Mouse (Mus musculus) hindbrain, embryonic 11.5 days (tissue): Measurements from ENCODE around the gene Ppp4r1. TPM values are rescaled to one million over a fixed set of nuclear protein-coding genes. Genes with fewer than 3 reads are reported as not detected.

Experiments used
- ATAC-seq: fragments of 200-750 bp; cut with Nextera tagmentation; 2 replicates; pipeline ENCODE4 v1.8.0; 2017; ENCODE audit warnings: mild to moderate bottlenecking, moderate TSS enrichment, moderate library complexity; ENCODE audit not compliant: low FRiP score
- DNase-seq: peaks from one replicate; pipeline ENCODE4 v3.0.0-alpha.2; 2015; ENCODE audit warnings: low spot score
- H3K27ac ChIP-seq: fragments of 300-500 bp; sonication (generic); 2 replicates; pipeline ENCODE4 v1.5.1; 2014; ENCODE audit warnings: mild to moderate bottlenecking, low read depth, low read length
- H3K27me3 ChIP-seq: fragments of 300-500 bp; sonication (generic); 2 replicates; pipeline ENCODE4 v1.6.1; 2014; ENCODE audit warnings: mild to moderate bottlenecking, low read length, moderate library complexity, mixed read lengths; ENCODE audit not compliant: control insufficient read depth, insufficient read depth
- H3K36me3 ChIP-seq: fragments of 300-500 bp; sonication (generic); 2 replicates; pipeline ENCODE4 v1.6.1; 2014; ENCODE audit warnings: mild to moderate bottlenecking, low read length, moderate library complexity, mixed read lengths; ENCODE audit not compliant: control insufficient read depth, insufficient read depth
- H3K4me1 ChIP-seq: fragments of 300-500 bp; sonication (generic); replicated peaks from 2 replicates; pipeline ENCODE4 v1.6.1; 2014; ENCODE audit warnings: low read length, mixed read lengths; ENCODE audit not compliant: control insufficient read depth, insufficient read depth
- H3K4me2 ChIP-seq: fragments of 300-500 bp; sonication (generic); replicated peaks from 2 replicates; pipeline ENCODE4 v1.6.1; 2014; ENCODE audit warnings: mild to moderate bottlenecking, low read depth, low read length
- H3K4me3 ChIP-seq: fragments of 300-500 bp; sonication (generic); 2 replicates; pipeline ENCODE4 v1.5.1; 2014; ENCODE audit warnings: low read depth, low read length
- H3K9ac ChIP-seq: fragments of 300-500 bp; sonication (generic); 2 replicates; pipeline ENCODE4 v1.6.1; 2014; ENCODE audit warnings: low read depth, low read length
- H3K9me3 ChIP-seq: fragments of 300-500 bp; sonication (generic); 2 replicates; pipeline ENCODE4 v1.6.1; 2016; ENCODE audit warnings: low read length; ENCODE audit not compliant: control insufficient read depth
- WGBS: fragments of 180-500 bp; shearing (Covaris S2); extraction: QIAGEN DNeasy Blood & Tissue Kit; methylation state at CpG from one replicate; pipeline ENCODE4 v1.1.7; 2014; 5-methylcytosine and 5-hydroxymethylcytosine counted together
- polyA plus RNA-seq: library from polyadenylated mRNA; unstranded; fragments of >200 nt; fragmentation: Nextera tagmentation; extraction: Ambion mirVana; gene quantifications from 2 replicates; pipeline ENCODE4 v1.2.1, GENCODE M21; 2014

Ppp4r1 gene
- polyA plus RNA-seq, 1 experiment from 2014 or later = 48.9 TPM

DNA sequence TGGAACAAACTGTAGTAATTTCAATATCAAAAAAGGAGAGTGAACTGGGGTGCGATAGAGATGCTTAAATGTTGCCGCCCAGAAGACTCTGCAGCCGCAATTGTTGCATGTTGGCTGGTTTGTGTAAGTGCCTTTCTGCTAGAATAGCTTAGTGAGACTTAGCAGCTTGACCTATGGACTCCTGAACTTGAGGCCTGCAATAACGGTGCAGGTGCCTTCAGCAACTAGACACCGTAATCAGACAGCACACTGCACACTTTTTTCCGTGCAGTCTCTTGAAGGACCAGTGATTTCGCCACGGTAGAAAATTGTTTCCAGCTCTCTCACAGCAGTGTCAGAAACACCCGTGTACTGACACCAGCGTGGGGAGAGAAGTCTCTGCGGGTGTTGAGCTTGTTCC, 46.6 kb downstream of the Ppp4r1 start:
- Histone ChIP-seq H3K27me3 (no peaks in the 10 kb centered on the region), H3K4me3 (no peak overlapping the region), H3K36me3 (peaks cover 8% of the 10 kb centered on the region; the same call in 1 of the 2 replicates), H3K9ac (no peak overlapping the region), H3K27ac (no peak overlapping the region), H3K4me1 (no peaks in the 10 kb centered on the region), H3K4me2 (no peak overlapping the region), H3K9me3 (no peaks in the 10 kb centered on the region)
- DNase-seq (no peak), ATAC-seq (no peak)
- 93% methylated on average over 11 of the region's 11 CpGs for WGBS

DNA sequence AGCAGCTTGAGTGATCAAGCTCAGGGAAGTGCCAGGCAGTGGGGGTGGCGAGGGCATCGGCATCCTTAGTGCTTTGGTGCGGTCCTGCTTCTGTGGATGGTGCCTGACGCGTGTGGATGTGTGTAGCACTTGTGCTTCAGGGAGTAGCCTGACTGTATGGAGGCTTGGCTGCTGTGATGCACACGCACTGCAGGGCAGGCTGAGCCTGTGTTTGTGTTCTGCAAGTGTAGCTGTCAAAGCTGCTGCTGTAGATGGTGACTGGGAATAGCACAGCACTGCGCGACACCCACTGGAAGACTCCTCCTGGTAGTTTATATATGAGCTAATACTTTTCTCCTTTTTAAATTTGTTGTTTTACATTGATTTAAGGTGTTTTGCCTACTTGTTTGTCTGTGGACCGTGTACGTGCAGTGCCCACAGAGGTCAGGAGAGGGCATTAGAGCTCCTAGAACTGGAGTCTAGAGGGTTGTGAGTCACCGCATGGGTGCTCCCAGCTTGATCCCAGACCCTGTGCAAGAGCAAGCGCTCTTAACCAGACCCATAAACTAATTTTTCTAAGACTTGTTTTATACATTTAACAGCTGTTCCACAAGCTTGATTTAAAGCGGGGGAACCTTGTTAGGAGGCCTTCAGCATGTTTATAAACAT, 48.0 kb downstream of the Ppp4r1 start:
- no peaks in the 10 kb centered on the region for H3K4me1 ChIP-seq
- no peak overlapping the region for H3K4me2 ChIP-seq
- H3K36me3 ChIP-seq = 0 out of 2 replicates have a peak, but pooled peaks cover 5% of the 10 kb centered on the region
- H3K9ac ChIP-seq = no peak overlapping the region
- ATAC-seq (no peak), DNase-seq (no peak)
- WGBS = 96% methylated on average over 13 of the region's 13 CpGs
- H3K27ac ChIP-seq = no peak overlapping the region
- no peaks in the 10 kb centered on the region for H3K9me3 ChIP-seq
- H3K27me3 ChIP-seq = no peaks in the 10 kb centered on the region
- no peak overlapping the region for H3K4me3 ChIP-seq

DNA sequence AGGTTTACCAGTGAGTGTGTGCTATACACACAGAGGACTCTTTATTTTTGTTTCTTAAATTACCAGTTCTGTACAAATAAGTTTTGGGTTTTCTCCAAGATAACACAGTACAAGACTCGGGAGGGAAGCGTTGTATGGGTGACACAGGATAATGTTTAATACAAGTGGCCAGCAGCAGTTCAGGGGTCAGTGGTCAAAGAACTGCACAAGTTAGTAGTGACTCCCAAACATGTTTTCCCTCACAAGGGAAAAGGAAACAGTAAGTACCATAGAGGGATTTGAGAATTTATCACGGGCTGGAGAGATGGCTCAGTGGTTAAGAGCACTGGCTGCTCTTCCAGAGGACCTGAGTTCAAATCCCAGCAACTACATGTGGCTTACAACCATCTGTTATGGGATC, 51.5 kb downstream of the Ppp4r1 start:
- DNase-seq (no peak), ATAC-seq (no peak)
- Histone ChIP-seq H3K9ac (no peak overlapping the region), H3K4me3 (no peak overlapping the region), H3K27ac (no peak overlapping the region), H3K36me3 (peaks cover 24% of the 10 kb centered on the region; the same call in 1 of the 2 replicates), H3K4me1 (no peaks in the 10 kb centered on the region), H3K9me3 (no peaks in the 10 kb centered on the region), H3K4me2 (no peak overlapping the region), H3K27me3 (no peaks in the 10 kb centered on the region)
- WGBS = 87% methylated on average over 3 of the region's 3 CpGs

DNA sequence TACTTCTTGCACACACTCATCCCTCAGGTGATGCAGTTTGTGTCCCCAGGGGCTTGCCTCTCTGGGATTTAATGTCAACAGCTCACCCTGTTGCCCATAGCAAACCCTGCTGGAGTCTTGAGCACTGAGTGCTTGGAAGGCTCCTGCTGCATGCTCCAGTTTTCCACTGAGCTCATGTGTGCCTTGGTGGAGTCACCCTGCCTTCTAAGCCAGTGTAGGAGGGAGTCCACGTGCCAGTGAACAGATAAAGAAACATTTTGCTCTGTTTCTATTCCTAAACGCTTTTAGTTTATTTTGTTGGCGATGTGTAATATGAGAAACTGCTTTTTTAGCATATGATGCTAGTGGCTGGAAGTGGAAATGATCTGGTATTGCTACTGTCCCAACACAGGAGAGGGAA, 54.4 kb downstream of the Ppp4r1 start:
- Histone ChIP-seq H3K9me3 (no peaks in the 10 kb centered on the region), H3K36me3 (peaks cover 29% of the 10 kb centered on the region; the same call in 1 of the 2 replicates), H3K4me3 (no peak overlapping the region), H3K4me2 (no peak overlapping the region), H3K4me1 (no peaks in the 10 kb centered on the region), H3K27me3 (no peaks in the 10 kb centered on the region), H3K9ac (no peak overlapping the region), H3K27ac (no peak overlapping the region)
- ATAC-seq (no peak), DNase-seq (no peak)
- 92% methylated on average over 3 of the region's 3 CpGs for WGBS

DNA sequence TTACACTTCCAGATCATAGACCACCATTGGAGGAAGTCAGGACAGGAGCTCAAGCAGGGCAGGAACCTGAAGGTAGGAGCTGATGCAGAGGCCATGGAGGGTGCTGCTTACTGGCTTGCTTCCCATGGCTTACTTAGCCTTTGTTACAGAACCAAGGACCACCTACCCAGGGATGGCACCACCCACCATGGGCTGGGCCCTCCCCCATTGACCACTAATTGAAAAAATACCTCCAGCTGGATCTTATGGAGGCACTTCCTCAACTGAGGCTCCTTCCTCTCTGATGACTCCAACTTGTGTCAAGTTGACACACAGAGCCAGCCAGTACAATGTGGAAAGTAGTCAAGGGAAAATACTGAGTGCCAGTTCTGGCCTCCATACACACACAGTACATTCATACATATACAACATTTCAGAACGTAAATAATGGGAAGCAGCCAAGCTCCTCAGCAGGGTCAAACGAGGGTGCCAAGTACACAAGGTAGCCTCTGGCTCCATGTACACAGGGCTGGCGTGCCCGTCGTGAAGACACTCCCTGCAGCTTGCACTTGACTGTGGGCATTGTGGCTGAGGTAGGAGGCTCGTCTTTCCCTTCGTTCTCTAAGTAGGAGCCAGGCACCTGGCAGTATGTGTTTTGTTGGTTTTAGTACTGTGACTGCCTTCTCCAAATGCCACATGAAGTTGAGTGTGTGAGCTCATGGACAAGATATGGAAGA, 57.3 kb downstream of the Ppp4r1 start:
- Histone ChIP-seq H3K9ac (no peak overlapping the region), H3K36me3 (peaks cover 35% of the 10 kb centered on the region; the same call in 1 of the 2 replicates), H3K9me3 (no peaks in the 10 kb centered on the region), H3K4me3 (no peak overlapping the region), H3K27ac (no peak overlapping the region), H3K4me2 (no peak overlapping the region), H3K27me3 (no peaks in the 10 kb centered on the region), H3K4me1 (no peaks in the 10 kb centered on the region)
- no peak for ATAC-seq
- no peak for DNase-seq
- 92% methylated on average over 7 of the region's 7 CpGs for WGBS

DNA sequence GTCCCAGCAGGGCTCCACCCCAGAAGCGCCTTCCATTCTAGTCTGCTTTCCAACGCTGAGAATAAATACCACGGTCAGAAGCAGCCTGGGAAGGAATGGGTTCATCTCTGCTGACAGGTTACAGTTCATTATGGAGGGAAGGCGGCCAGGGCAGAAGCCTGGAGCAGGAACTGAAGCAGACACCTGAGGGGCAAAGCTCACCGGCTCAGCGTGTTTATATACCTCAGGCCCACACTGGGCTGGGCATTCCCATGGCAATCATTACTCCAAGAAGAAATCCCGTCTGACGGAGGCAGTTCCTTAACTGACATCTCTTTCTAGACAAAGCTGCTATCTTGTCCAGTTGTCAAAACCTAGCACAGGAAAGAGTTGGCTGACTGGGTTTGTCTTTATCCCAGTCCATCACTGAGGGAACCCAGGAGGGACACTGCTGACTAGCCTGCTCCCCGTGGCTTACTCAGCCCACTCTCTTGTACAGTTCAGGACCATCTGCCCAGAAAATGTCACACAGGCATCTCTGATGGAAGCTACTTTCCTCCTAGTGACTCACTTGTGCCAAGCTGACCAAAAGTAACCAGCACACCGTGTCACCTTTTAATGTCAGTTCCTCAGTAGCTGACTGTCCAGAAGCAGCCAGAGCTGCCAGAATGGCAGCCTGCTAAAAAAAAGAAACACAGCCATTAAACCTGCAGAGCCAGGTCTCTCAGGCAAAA, 60.5 kb downstream of the Ppp4r1 start:
- H3K27me3 ChIP-seq = no peaks in the 10 kb centered on the region
- H3K9me3 ChIP-seq = no peaks in the 10 kb centered on the region
- no peak overlapping the region for H3K4me2 ChIP-seq
- no peak overlapping the region for H3K9ac ChIP-seq
- WGBS = 87% methylated on average over 10 of the region's 10 CpGs
- peaks cover 21% of the 10 kb centered on the region; the same call in 1 of the 2 replicates for H3K36me3 ChIP-seq
- H3K27ac ChIP-seq = no peak overlapping the region
- no peak overlapping the region for H3K4me3 ChIP-seq
- DNase-seq (no peak), ATAC-seq (no peak)
- H3K4me1 ChIP-seq = no peaks in the 10 kb centered on the region

DNA sequence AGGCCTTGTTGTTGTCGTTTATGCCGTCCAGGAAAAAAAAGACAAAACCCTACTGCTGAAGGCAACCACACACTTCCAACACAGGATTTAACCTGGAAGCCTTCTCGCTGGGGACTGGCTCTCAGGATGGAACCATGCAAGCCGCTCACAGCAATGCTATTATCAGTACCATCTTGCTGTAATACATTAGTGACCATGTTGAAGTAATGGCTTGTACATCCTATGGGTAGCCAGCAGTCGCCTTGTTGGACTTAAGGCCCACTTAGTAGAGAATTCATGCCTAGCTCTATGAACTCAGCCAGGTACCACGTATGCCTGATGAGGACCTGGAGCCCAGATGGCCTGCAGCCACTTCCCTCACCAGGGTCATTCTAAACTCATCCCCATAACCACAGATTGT, 63.0 kb downstream of the Ppp4r1 start:
- no peaks in the 10 kb centered on the region for H3K9me3 ChIP-seq
- H3K9ac ChIP-seq = no peak overlapping the region
- H3K4me1 ChIP-seq = no peaks in the 10 kb centered on the region
- DNase-seq (no peak), ATAC-seq (no peak)
- 89% methylated on average over 6 of the region's 6 CpGs for WGBS
- H3K36me3 ChIP-seq = peaks cover 17% of the 10 kb centered on the region; the same call in 1 of the 2 replicates
- H3K4me3 ChIP-seq = no peak overlapping the region
- no peak overlapping the region for H3K27ac ChIP-seq
- H3K27me3 ChIP-seq = no peaks in the 10 kb centered on the region
- no peak overlapping the region for H3K4me2 ChIP-seq

DNA sequence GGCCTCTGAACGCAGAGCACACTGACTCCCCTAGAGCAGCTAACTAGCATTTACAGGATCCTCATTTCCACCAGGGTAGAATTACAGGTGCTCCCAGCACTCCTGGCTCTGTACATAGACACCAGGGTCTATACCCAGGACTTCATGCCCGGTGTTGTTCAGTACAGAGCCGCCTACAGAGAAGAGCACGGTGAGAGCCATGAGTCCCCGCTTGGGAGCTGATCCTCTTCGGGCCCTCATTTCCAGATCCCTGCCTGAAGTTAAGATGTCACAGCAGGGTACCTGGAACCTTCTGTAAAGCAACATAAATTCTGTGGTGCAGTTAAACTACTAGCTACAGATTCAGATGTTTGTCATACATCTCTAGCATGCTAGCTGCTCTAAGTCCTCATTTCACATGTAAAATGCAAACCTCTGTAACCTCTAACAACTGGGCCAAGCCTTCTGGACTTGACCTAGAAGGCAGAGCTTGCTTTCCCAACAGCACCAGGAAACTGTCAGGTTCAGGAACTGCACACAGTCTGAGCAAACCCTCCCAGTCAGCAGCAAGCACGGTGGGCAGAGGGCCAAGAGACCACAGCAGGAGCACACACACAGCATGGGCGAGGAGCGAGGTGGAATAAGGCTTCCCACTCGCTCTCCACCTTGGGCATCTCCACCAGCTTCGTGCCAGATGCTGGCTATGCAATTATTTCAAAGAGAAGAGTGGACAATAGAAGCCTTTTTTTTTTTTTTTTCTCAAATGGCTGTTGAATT, 65.5 kb downstream of the Ppp4r1 start:
- Histone ChIP-seq H3K9ac (no peak overlapping the region), H3K27me3 (no peaks in the 10 kb centered on the region), H3K36me3 (peaks cover 9% of the 10 kb centered on the region; the same call in 1 of the 2 replicates), H3K4me2 (no peak overlapping the region), H3K9me3 (no peaks in the 10 kb centered on the region), H3K4me1 (no peaks in the 10 kb centered on the region), H3K27ac (no peak overlapping the region), H3K4me3 (no peak overlapping the region)
- ATAC-seq (no peak), DNase-seq (no peak)
- 81% methylated on average over 11 of the region's 11 CpGs for WGBS
